Mouse (Mus musculus) liver, adult 2 months (tissue): ENCODE measurements at regions not wholly inside any gene's neighbourhood (a gene's known extent, or its start where the extent isn't known, plus 50 kb on each side); places are given as distances from the start of the nearest gene placed in this dataset.

ENCODE experiments used
- CTCF ChIP-seq: fragments of 200-500 bp; IDR thresholded peaks from 2 replicates; pipeline ENCODE4 v1.5.1; 2011; ENCODE audit warnings: low read depth, low read length, control low read depth
- POLR2A ChIP-seq: fragments of 200-500 bp; IDR thresholded peaks from 2 replicates; pipeline ENCODE4 v1.6.1; 2011; ENCODE audit warnings: low read length, control low read depth; ENCODE audit not compliant: insufficient read depth; ENCODE audit errors: extremely low read depth

- no peak for TF ChIP-seq CTCF
- TF ChIP-seq POLR2A: no peak
Observed at GRCm38 (mm10) chr13:72849841-72850240, 221.2 kb downstream of the Irx2 start.
